Mouse (Mus musculus) gastrocnemius, adult 8-10 months (tissue): ENCODE measurements at regions not wholly inside any gene's neighbourhood (a gene's known extent, or its start where the extent isn't known, plus 50 kb on each side); places are given as distances from the start of the nearest gene placed in this dataset.
A peak's percentile ranks its signal among the peaks of the same experiment; 100 is the strongest.

Experiments used
- DNase-seq, 2 experiments: peaks; one replicate each; pipeline ENCODE4 v3.0.0; 2022; ENCODE audit warnings: low spot score in 2 of 2

DNA sequence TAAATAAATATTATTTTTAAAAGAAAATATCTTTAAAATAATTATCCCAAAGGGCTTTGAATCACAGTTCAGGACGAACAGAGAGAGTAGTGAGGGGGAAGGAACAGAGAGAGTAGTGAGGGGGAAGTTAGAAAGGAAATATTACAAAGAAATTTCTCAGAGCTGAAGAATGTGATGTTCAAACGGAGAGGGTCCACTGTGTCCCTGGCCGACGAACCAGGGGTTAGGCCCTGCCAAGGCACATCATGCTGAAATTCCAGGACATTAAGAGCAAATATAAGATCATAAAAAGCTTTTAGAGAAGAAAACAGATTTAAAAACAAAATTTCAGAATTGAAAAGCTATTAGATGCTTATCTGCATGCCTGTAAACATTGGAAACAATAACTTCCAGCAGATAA is 61.6 kb downstream of the Skor1 start:
- peak in 1 of 2 experiments; percentile 11 for DNase-seq

GRCm38 (mm10) chr9:63086671-63087070 is 62.1 kb downstream of the Skor1 start:
- no peak for DNase-seq

DNA sequence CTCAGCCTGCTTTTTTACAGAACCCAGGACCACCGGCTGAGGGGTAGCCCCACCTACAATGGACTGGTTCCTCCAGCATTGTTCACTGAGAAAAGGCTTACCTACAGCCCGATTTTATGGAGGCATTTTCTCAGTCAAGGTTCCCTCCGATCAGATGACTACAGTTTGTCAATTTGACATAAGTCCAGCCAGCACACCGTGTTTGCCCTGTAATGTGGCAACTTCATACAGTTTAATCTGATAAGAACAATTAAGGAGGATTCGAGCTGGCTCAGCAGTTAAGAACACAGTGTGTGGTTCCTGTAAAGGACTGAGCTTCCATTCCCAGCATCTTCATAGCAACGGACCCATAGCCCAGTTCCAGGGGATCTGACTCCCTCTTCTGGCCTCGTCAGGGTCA is 65.9 kb downstream of the Skor1 start:
- DNase-seq, result no peak

DNA sequence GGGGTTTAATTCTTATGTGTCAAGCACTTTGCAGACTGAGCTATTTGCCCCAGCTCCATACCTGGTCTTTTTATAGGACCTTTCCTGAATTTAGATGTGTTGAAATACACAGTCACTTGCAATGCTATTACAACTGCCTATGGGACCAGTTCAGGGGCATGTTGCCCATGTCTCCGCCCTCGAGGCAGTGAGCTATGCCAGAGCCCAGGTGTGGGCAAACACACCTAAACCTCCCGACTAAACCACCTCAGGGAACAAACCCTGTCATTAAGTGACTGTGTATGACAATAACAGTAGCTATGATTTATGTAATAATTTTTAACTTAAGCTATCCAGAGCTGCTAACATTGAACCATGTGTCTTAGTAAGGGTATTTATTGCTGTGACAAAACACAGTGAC is 66.5 kb downstream of the Skor1 start:
- DNase-seq, result no peak

- no peak for DNase-seq
Measured at GRCm38 (mm10) chr9:63080406-63080805, 68.4 kb downstream of the Skor1 start.

- DNase-seq, result no peak
Measured at GRCm38 (mm10) chr9:63075252-63075651, 73.5 kb downstream of the Skor1 start.

DNA sequence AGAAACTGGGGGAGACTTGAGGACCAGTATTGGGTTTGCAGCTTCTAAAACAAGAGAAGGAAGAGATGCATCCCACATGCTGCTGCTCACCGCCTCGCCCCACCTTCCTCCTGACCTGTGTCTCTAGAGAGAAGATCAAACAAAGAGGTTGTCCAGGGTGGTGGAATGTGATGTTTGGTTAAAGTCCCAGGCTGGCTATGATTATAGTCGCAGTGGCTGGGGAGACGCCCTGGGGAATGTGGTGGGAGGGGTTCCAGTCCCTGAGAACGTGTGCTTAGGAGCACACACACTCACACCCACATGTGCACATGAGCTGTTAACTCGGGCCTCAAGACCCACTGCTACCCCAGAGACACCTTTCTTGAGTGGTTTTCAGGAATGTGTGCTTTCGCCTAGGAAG is 74.0 kb downstream of the Skor1 start:
- no peak for DNase-seq

DNA sequence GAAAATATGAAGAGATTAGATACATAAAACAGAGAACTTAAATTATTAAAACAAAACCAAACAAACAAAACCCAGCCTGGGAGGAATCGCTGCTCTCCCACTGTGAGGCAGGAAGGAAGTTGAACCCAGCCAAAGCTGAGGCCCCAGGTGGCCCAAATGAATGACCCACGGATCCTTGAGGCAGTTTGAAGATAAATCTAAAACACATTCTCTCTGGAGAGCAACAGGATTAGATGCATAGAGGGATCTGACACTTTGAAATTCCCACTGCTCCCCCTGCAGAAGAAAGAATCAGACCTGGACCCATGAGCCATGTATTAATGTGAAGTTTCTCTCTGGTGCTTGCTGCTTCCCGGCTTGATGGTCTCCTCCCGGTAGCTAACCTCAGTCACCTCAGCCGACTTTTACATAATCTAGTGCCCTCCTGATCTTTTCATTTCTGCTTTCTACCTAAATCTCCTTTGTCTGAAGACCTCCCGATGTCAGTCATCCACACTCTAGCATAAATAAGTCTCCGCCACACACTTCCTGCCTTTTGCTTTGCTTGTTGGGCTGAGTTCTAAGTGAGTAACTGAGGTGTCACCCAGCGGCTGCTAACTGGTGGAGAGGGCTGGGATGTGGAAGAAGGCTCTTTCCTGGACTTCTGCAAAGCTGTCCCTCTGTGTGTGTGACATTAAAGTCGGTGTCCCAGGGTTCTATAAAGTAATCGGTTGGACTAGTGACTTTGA is 74.6 kb downstream of the Skor1 start:
- no peak for DNase-seq

GRCm38 (mm10) chr9:63071032-63071431 is 77.7 kb downstream of the Skor1 start:
- DNase-seq, result no peak

- DNase-seq, result no peak
Measured at GRCm38 (mm10) chr9:63069919-63070318, 78.8 kb downstream of the Skor1 start.

GRCm38 (mm10) chr9:63067054-63067406 is 79.3 kb upstream of the Pias1 start:
- DNase-seq, result no peak

DNA sequence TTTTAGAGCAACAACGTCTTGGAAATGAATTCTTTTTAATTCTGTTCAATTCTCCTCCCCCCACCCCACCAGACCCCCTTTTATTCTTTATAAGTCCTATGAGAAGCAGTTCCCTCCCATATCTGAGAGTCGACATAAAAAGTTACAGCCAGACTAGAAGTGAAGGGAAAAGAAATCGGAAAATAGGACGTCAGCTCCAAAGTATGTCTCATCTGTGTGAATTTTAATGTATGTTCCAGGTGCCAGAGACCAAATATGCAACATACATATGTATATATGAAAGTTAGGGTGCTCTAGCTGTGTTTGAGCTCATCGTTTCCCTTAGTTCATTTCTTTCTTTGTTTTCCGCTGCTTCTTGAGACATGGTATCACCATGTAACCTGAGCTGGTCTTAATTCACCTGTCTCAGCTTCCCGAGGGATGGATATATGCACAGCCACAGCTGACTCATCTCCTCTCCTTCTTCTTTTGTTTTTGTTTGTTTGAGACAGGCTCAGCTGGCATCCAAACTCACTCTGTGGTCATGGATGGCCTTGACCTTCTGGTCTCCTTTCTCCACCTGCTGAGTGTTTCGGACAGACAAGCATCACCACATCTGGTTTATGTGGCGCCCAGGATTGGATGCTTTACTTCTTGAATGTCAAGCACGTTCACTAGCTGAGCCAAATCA is 78.8 kb upstream of the Pias1 start:
- no peak for DNase-seq

GRCm38 (mm10) chr9:63063525-63063924 is 75.8 kb upstream of the Pias1 start:
- no peak for DNase-seq

- no peak for DNase-seq
Measured at GRCm38 (mm10) chr9:63060740-63061139, 73.0 kb upstream of the Pias1 start.

- DNase-seq, result peak; percentile 13 to 29
Measured at GRCm38 (mm10) chr9:63059234-63059842, 71.6 kb upstream of the Pias1 start.

DNA sequence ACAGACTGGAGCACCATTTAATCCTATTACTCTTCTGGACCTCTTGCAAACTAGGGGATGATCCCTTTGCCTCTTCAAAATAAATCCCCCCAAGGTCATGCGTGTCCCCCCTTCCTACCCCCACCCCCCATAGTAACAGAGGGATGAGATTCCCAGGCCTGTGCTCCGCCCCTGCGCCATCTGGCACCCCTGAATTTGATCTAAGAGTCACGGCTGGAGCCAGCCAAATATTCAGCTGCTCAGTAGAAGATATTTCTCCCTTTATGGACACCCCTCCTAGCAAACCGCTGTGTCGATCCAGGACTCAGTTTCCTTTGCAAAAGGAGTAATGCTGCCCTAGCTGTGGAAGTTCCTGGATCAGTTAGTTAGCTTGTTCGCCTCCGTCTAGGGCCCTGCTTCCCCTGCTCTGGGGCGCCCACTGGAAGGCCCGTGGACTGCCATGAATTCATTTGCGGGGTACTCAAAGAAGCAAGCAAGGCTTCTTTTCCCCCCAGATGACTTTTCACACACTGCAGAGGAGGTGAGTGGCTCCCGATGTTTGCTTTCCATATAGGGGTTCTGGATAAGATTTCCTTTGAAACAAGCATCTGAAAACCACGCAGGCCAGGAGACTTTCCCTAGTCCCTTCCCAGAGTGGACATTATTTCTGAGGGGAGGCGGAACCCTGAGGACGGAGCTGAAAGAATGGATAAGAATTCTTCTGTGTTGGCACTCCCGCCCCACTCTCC is 70.9 kb upstream of the Pias1 start:
- no peak for DNase-seq

- DNase-seq, result no peak
Measured at GRCm38 (mm10) chr9:63056695-63057349, 69.1 kb upstream of the Pias1 start.

- DNase-seq, result no peak
Measured at GRCm38 (mm10) chr9:63052181-63052580, 64.5 kb upstream of the Pias1 start.

DNA sequence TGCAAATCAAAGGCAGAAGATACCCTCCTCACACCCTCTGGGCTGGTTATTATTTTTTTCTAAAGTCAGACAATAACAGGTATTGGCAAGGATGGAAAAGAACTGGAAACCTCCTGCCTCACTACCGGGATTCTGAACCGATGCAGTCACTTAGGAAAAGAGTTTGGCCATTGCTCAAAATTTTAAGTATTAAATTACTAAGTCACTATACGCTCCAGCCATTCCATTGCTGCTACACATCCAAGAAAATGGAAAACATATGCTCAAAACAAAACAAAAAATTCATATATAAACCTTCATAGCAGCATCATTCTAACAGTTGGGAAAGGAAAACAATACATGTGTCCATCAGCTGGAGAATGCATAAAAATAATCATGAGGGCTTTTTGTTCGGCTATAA is 63.9 kb upstream of the Pias1 start:
- no peak for DNase-seq

- no peak for DNase-seq
Measured at GRCm38 (mm10) chr9:63049290-63049689, 61.6 kb upstream of the Pias1 start.

DNA sequence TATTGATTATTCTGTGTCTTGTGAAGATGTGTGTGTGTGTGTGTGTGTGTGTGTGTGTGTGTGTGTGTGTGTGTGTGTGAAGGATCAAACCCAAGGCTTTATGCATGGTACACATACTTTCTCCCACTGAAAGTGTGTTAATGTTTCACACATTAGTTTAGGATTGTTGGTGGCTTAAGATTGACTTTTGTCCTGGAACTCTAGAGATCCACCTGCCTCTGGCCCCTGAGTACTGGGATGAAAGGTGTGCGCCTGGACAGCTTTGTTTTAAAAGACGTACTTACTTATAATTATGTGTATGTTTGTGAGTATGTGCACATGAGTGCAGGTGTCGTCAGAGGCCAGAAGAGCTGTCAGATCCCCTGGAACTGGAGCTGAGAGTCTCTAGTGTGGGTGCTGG is 59.3 kb upstream of the Pias1 start:
- no peak for DNase-seq

DNA sequence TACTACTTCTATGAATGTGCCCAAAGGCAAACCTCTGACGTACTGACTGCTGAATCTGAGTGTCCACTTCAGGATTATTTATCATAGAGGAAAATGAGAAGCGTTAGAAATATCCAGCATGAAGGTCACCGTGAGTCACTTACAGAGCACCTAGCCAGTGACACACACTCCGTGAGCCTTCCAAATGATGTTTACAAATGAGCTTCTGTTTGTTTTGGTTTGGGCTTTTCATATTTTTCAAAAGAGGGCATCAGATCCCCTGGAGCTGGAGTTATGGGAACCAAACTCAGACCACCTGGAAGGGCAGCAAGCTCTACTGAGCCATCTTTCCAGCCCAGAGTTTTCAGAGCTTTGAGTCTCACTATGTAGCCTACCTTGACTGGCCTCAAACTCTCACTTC is 57.8 kb upstream of the Pias1 start:
- DNase-seq, result no peak
